Mouse (Mus musculus): ENCODE results near the gene Cnot10. TPM values are rescaled to one million over a fixed set of nuclear protein-coding genes. Genes with fewer than 3 reads are reported as not detected.

Gene Cnot10
- polyA plus RNA-seq, 1 experiment from 2014 or later: 65.9 TPM

- H3K4me3 ChIP-seq (replicated peaks): no peak overlapping the region
- H3K27ac ChIP-seq (replicated peaks): no peak overlapping the region
- ATAC-seq (ENCODE audit: insufficient number of reproducible peaks, low FRiP score, low TSS enrichment, low read depth): no peak
- peaks cover 92% of the 10 kb centered on the region for H3K36me3 ChIP-seq
- H3K27me3 ChIP-seq: no peaks in the 10 kb centered on the region
- no peak overlapping the region for H3K4me2 ChIP-seq (replicated peaks)
- no peaks in the 10 kb centered on the region for H3K4me1 ChIP-seq
- H3K9me3 ChIP-seq (replicated peaks): no peaks in the 10 kb centered on the region
- 96% methylated on average over 6 of the region's 6 CpGs for WGBS
- H3K9ac ChIP-seq: no peak overlapping the region
These were observed 15.8 kb downstream of the Cnot10 start for GRCm38 (mm10) chr9:114624178-114624577.

GRCm38 (mm10) chr9:114621149-114621548 lies 18.8 kb downstream of the Cnot10 start:
- no peaks in the 10 kb centered on the region for H3K9me3 ChIP-seq (replicated peaks)
- WGBS: 84% methylated on average over 5 of the region's 5 CpGs
- peaks cover 84% of the 10 kb centered on the region for H3K36me3 ChIP-seq
- H3K4me2 ChIP-seq (replicated peaks): no peak overlapping the region
- no peaks in the 10 kb centered on the region for H3K27me3 ChIP-seq
- no peaks in the 10 kb centered on the region for H3K4me1 ChIP-seq
- no peak overlapping the region for H3K9ac ChIP-seq
- no peak overlapping the region for H3K27ac ChIP-seq (replicated peaks)
- no peak for ATAC-seq (ENCODE audit: insufficient number of reproducible peaks, low FRiP score, low TSS enrichment, low read depth)
- no peak overlapping the region for H3K4me3 ChIP-seq (replicated peaks)

- Histone ChIP-seq H3K36me3 (peaks cover 76% of the 10 kb centered on the region), H3K4me2 (replicated peaks) (no peak overlapping the region), H3K9ac (no peak overlapping the region), H3K27ac (replicated peaks) (no peak overlapping the region), H3K4me1 (no peaks in the 10 kb centered on the region), H3K9me3 (replicated peaks) (no peaks in the 10 kb centered on the region), H3K4me3 (replicated peaks) (no peak overlapping the region), H3K27me3 (no peaks in the 10 kb centered on the region)
- ATAC-seq (ENCODE audit: insufficient number of reproducible peaks, low FRiP score, low TSS enrichment, low read depth): no peak
- WGBS: 72% methylated on average over 9 of the region's 9 CpGs
These were observed 25.6 kb downstream of the Cnot10 start for GRCm38 (mm10) chr9:114614176-114614953.

- peaks cover 79% of the 10 kb centered on the region for H3K36me3 ChIP-seq
- ATAC-seq (ENCODE audit: insufficient number of reproducible peaks, low FRiP score, low TSS enrichment, low read depth): no peak
These were observed 27.0 kb downstream of the Cnot10 start for GRCm38 (mm10) chr9:114613026-114613425.

GRCm38 (mm10) chr9:114612566-114612965 lies 27.4 kb downstream of the Cnot10 start:
- no peak overlapping the region for H3K9ac ChIP-seq
- no peaks in the 10 kb centered on the region for H3K4me1 ChIP-seq
- no peak; the same call in 1 of the 2 replicates for ATAC-seq (ENCODE audit: insufficient number of reproducible peaks, low FRiP score, low TSS enrichment, low read depth)
- H3K4me2 ChIP-seq (replicated peaks): no peak overlapping the region
- no peaks in the 10 kb centered on the region for H3K27me3 ChIP-seq
- no peaks in the 10 kb centered on the region for H3K9me3 ChIP-seq (replicated peaks)
- no peak overlapping the region for H3K27ac ChIP-seq (replicated peaks)
- H3K4me3 ChIP-seq (replicated peaks): no peak overlapping the region
- WGBS: 89% methylated on average over 4 of the region's 4 CpGs
- H3K36me3 ChIP-seq: peaks cover 79% of the 10 kb centered on the region

More at GRCm38 (mm10) chr9:114613026-114613425, 27.0 kb downstream of the Cnot10 start:
- Histone ChIP-seq H3K4me1 (no peaks in the 10 kb centered on the region), H3K9me3 (replicated peaks) (no peaks in the 10 kb centered on the region), H3K27ac (replicated peaks) (no peak overlapping the region), H3K4me3 (replicated peaks) (no peak overlapping the region), H3K4me2 (replicated peaks) (no peak overlapping the region), H3K27me3 (no peaks in the 10 kb centered on the region), H3K9ac (no peak overlapping the region)
- 93% methylated on average over 4 of the region's 4 CpGs for WGBS

- Histone ChIP-seq H3K9me3 (replicated peaks) (no peaks in the 10 kb centered on the region), H3K4me3 (replicated peaks) (no peak overlapping the region), H3K36me3 (peaks cover 79% of the 10 kb centered on the region), H3K4me2 (replicated peaks) (no peak overlapping the region), H3K27ac (replicated peaks) (no peak overlapping the region), H3K4me1 (no peaks in the 10 kb centered on the region), H3K9ac (no peak overlapping the region), H3K27me3 (no peaks in the 10 kb centered on the region)
- WGBS: 92% methylated on average over 3 of the region's 3 CpGs
- no peak for ATAC-seq (ENCODE audit: insufficient number of reproducible peaks, low FRiP score, low TSS enrichment, low read depth)
These were observed 29.7 kb downstream of the Cnot10 start for GRCm38 (mm10) chr9:114610266-114610665.

GRCm38 (mm10) chr9:114603876-114604540 lies 36.0 kb downstream of the Cnot10 start:
- Histone ChIP-seq H3K4me3 (replicated peaks) (no peak overlapping the region), H3K9ac (no peak overlapping the region), H3K36me3 (peaks cover 57% of the 10 kb centered on the region), H3K9me3 (replicated peaks) (no peaks in the 10 kb centered on the region), H3K27me3 (no peaks in the 10 kb centered on the region), H3K27ac (replicated peaks) (no peak overlapping the region), H3K4me2 (replicated peaks) (no peak overlapping the region), H3K4me1 (no peaks in the 10 kb centered on the region)
- WGBS: 73% methylated on average over 12 of the region's 12 CpGs
- no peak for ATAC-seq (ENCODE audit: insufficient number of reproducible peaks, low FRiP score, low TSS enrichment, low read depth)

- no peak for ATAC-seq (ENCODE audit: insufficient number of reproducible peaks, low FRiP score, low TSS enrichment, low read depth)
- peaks cover 65% of the 10 kb centered on the region for H3K36me3 ChIP-seq
These were observed 38.9 kb downstream of the Cnot10 start for GRCm38 (mm10) chr9:114601096-114601495.

GRCm38 (mm10) chr9:114585017-114585345 lies 55.0 kb downstream of the Cnot10 start:
- ATAC-seq (ENCODE audit: insufficient number of reproducible peaks, low FRiP score, low TSS enrichment, low read depth): no peak
- H3K4me3 ChIP-seq (replicated peaks): no peak overlapping the region
- peaks cover 9% of the 10 kb centered on the region for H3K4me1 ChIP-seq
- WGBS: 37% methylated on average over 5 of the region's 5 CpGs
- no peak overlapping the region for H3K4me2 ChIP-seq (replicated peaks)
- H3K9me3 ChIP-seq (replicated peaks): no peaks in the 10 kb centered on the region
- peaks cover 33% of the 10 kb centered on the region for H3K36me3 ChIP-seq
- peak overlapping the region; percentile 58; the same call in 1 of the 2 replicates for H3K27ac ChIP-seq (replicated peaks)
- H3K9ac ChIP-seq: no peak overlapping the region
- H3K27me3 ChIP-seq: no peaks in the 10 kb centered on the region

More at GRCm38 (mm10) chr9:114601096-114601495, 38.9 kb downstream of the Cnot10 start:
- Histone ChIP-seq H3K9me3 (replicated peaks) (no peaks in the 10 kb centered on the region), H3K9ac (no peak overlapping the region), H3K27me3 (no peaks in the 10 kb centered on the region), H3K4me3 (replicated peaks) (no peak overlapping the region), H3K27ac (replicated peaks) (no peak overlapping the region), H3K4me1 (no peaks in the 10 kb centered on the region), H3K4me2 (replicated peaks) (no peak overlapping the region)
- WGBS: 81% methylated on average over 1 of the region's 1 CpGs

GRCm38 (mm10) chr9:114584183-114585016 lies 55.6 kb downstream of the Cnot10 start:
- Histone ChIP-seq H3K36me3 (peaks cover 29% of the 10 kb centered on the region), H3K27ac (replicated peaks) (peak overlapping the region; percentile 58), H3K9me3 (replicated peaks) (no peaks in the 10 kb centered on the region), H3K27me3 (no peaks in the 10 kb centered on the region), H3K4me3 (replicated peaks) (peak overlapping the region; percentile 40), H3K4me1 (peaks cover 9% of the 10 kb centered on the region), H3K4me2 (replicated peaks) (peak overlapping the region; percentile 66), H3K9ac (no peak overlapping the region)
- peak; percentile 60; the same call in 1 of the 2 replicates for ATAC-seq (ENCODE audit: insufficient number of reproducible peaks, low FRiP score, low TSS enrichment, low read depth)
- WGBS: 6% methylated on average over 31 of the region's 31 CpGs

- ATAC-seq (ENCODE audit: insufficient number of reproducible peaks, low FRiP score, low TSS enrichment, low read depth): no peak; the same call in 1 of the 2 replicates
- under 1% methylated on average over 23 of the region's 23 CpGs for WGBS
- Histone ChIP-seq H3K9me3 (replicated peaks) (no peaks in the 10 kb centered on the region), H3K4me3 (replicated peaks) (peak overlapping the region; percentile 40), H3K4me2 (replicated peaks) (peak overlapping the region; percentile 66), H3K4me1 (peaks cover 9% of the 10 kb centered on the region), H3K27me3 (no peaks in the 10 kb centered on the region), H3K36me3 (peaks cover 23% of the 10 kb centered on the region), H3K9ac (no peak overlapping the region), H3K27ac (replicated peaks) (peak overlapping the region; percentile 44; the same call in 1 of the 2 replicates)
These were observed 56.2 kb downstream of the Cnot10 start for GRCm38 (mm10) chr9:114583812-114584182.

Data from embryonic facial prominence, embryonic 15.5 days (tissue).